Mouse (Mus musculus) heart, embryonic 10.5 days (tissue): ENCODE measurements around the gene Fa2h. TPM values are rescaled to one million over a fixed set of nuclear protein-coding genes. Genes with fewer than 3 reads are reported as not detected.

ENCODE experiments used
- DNase-seq: peaks from one replicate; pipeline ENCODE4 v3.0.0-alpha.2; 2017; ENCODE audit warnings: low spot score
- H3K27ac ChIP-seq: fragments of 300-500 bp; sonication (generic); 2 replicates; pipeline ENCODE4 v1.5.1; 2016; ENCODE audit warnings: mild to moderate bottlenecking
- H3K27me3 ChIP-seq: fragments of 300-500 bp; sonication (generic); 2 replicates; pipeline ENCODE4 v1.6.1; 2016; ENCODE audit warnings: mild to moderate bottlenecking; ENCODE audit not compliant: poor library complexity, insufficient read depth, severe bottlenecking
- H3K36me3 ChIP-seq: fragments of 300-500 bp; sonication (generic); 2 replicates; pipeline ENCODE4 v1.6.1; 2016; ENCODE audit warnings: mild to moderate bottlenecking, moderate library complexity
- H3K4me1 ChIP-seq: fragments of 300-500 bp; sonication (generic); 2 replicates; pipeline ENCODE4 v1.6.1; 2016; ENCODE audit warnings: mild to moderate bottlenecking
- H3K4me3 ChIP-seq: fragments of 300-500 bp; sonication (generic); 2 replicates; pipeline ENCODE4 v1.5.1; 2016; ENCODE audit warnings: mild to moderate bottlenecking, moderate library complexity
- H3K9me3 ChIP-seq: fragments of 300-500 bp; sonication (generic); 2 replicates; pipeline ENCODE4 v1.6.1; 2016; ENCODE audit warnings: mild to moderate bottlenecking, moderate library complexity
- WGBS: fragments of 180-500 bp; shearing (Covaris S2); methylation state at CpG from one replicate; pipeline ENCODE4 v1.1.7; 2016; 5-methylcytosine and 5-hydroxymethylcytosine counted together
- polyA plus RNA-seq: library from polyadenylated mRNA; unstranded; fragments of >200 nt; fragmentation: Nextera tagmentation; extraction: Ambion mirVana; gene quantifications from 2 replicates; pipeline ENCODE4 v1.2.1, GENCODE M21; 2016

Gene Fa2h
- polyA plus RNA-seq = not detected in 2 replicates

DNA sequence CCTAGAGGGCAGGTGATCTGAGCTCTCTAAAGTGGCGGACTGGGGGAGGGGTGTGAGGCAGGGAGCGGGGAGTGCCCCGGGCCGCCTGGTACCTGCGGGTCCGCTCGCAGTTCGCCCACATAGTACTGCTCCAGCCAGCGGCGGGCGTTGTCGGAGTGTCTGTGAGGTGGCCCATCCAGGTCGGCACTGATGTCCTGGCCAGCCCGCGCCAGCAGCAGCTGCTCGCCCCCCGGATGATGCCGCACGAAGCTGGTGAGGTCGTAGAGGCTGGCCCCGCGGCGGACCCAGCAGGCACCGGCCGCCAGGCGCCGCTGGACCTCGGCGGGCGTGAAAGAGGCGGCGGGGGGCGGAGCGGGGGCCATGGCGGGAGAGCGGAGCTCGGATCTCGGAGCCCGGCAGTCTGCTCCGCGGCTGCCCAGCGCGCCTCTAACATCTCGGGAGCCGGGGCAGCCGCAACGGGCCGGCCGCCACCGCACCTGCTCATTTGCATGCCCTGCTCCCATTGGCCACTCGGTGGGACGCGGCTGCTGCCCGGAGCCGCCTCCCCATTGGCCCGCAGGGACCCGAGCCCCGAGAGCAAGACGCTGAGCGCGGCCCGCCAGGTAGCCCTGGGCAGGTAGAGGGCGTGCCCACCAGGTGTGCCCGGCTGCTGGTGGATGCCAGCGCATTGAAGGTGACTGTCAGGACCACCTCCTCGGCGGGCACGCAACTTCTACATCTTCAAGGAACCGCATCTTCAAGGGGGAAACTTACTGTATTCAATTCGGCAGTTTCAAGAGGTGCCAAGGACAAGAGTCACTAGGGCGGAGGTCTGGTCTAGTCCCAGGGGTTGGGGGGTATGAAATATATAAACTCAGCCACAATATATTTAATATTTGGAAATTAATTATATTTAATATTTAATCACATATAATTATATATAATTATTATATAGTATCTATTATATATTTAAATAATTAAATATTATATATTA is at the start of gene Fa2h:
TSS of gene Fa2h (minus strand) at position 434 of the 973 bp plus-strand sequence.
- WGBS = 1% methylated on average over 55 of the region's 71 CpGs
- Histone ChIP-seq H3K36me3 (no peaks in the 10 kb centered on the region), H3K4me3 (peak within 1 kb of the TSS; percentile 64), H3K4me1 (peaks cover 12% of the 10 kb centered on the region), H3K27me3 (peaks cover 62% of the 10 kb centered on the region), H3K9me3 (no peaks in the 10 kb centered on the region), H3K27ac (peak within 1 kb of the TSS; percentile 52)
- peak; percentile 90 for DNase-seq

DNA sequence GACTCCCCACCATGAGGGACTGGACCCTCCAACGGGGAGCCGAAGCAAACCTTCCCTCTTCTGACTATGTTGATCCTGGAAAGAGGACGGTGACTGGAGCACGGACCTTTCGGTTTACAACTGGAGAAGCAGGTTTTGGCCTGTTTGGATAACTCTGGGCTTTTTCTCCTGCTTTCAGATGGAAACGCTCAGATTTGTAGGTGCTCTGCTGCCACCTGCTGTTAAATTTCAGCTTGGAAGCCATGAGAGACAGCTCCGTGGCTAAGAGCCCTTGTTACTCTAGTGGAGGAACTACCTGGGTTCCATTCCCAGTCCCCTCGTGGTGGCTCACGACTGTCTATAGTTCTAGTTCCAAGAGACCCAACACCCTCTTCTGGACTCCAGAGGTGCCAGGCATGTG is 45.6 kb upstream of the Fa2h start:
- no peak overlapping the region for H3K27ac ChIP-seq
- no peak for DNase-seq
- no peaks in the 10 kb centered on the region for H3K9me3 ChIP-seq
- 17% methylated on average over 9 of the region's 9 CpGs for WGBS
- no peaks in the 10 kb centered on the region for H3K36me3 ChIP-seq
- 0 out of 2 replicates have a peak, but pooled peaks cover 5% of the 10 kb centered on the region for H3K27me3 ChIP-seq
- no peak overlapping the region for H3K4me3 ChIP-seq
- peaks cover under 1% of the 10 kb centered on the region; the same call in 1 of the 2 replicates for H3K4me1 ChIP-seq

DNA sequence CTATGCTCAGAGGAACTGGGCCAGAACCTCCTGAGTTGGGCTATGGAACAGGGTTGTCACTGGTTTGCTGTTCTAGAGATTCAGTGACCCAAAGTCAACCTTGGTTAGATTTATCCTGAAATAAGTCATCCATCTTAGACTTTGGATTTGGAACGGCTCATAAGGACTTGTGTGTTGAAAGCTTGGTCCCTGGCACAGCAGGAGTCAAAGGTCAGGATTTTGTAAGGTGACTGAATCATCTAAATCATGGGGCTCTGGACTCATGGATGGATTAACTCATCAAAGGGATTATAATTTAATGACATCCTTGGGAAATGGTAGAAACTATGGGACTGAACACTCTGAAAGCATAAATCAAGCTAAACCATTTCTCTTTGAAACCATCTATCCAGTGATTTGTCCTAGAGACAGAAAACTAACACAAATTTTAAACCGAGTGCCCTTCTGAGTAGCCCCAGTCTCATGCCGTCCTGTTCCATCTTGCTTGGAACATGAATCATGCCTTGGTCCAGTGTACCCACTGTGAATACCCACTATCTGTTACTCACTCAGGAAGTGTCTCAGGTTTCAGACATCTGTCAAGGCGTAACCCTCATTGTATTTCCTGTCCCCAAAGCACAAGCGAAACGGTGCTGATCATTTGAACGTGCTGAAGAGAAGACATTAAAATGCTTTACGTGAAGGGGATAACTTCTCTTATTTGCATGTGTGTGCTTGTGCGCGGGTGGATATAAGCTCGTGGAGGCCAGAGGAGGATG is 41.6 kb upstream of the Fa2h start:
- WGBS = 66% methylated on average over 11 of the region's 11 CpGs
- Histone ChIP-seq H3K4me1 (no peaks in the 10 kb centered on the region), H3K27ac (no peak overlapping the region), H3K27me3 (no peaks in the 10 kb centered on the region), H3K36me3 (no peaks in the 10 kb centered on the region), H3K4me3 (no peak overlapping the region), H3K9me3 (no peaks in the 10 kb centered on the region)
- DNase-seq = no peak

DNA sequence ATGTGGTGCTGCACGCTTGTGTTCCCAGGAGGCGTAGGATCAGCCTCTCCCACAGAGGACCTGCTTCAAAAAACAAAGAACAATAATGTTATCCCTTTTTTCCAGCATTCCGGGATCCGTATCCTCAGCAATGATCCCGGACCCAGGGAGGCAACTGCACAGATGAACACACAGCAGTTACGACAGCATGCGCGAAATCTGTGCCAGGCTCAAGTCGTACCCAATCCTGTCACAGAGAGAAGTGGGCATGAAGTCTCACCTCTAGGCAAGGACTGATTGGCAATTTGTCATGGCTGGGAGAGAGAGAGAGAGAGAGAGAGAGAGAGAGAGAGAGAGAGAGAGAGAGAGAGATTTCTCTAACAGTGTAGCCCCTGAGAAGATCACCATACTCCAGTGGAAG is 31.0 kb upstream of the Fa2h start:
- Histone ChIP-seq H3K4me3 (no peak overlapping the region), H3K36me3 (no peaks in the 10 kb centered on the region), H3K4me1 (no peaks in the 10 kb centered on the region), H3K27ac (no peak overlapping the region), H3K27me3 (no peaks in the 10 kb centered on the region), H3K9me3 (no peaks in the 10 kb centered on the region)
- 93% methylated on average over 9 of the region's 9 CpGs for WGBS
- DNase-seq = no peak

DNA sequence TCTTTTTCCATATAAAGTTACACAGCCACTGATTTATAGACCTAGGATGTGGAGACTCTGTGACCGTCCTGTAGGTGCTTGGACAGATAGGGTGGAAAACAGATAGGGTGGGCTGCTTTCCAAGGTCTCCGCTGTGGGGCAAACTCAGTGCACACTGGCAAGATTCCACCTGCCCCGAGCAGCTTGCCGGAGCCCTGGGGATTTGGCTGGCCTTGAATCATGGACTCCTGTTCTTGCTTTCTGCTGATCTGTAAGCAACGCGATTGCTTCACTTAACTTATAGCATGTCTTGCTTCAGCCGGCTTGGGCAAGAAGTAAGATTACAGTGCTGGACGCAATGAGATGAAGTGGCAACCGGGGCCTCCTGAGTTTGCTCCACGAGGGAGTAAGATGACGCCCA is 30.6 kb upstream of the Fa2h start:
- Histone ChIP-seq H3K27ac (no peak overlapping the region), H3K9me3 (no peaks in the 10 kb centered on the region), H3K27me3 (no peaks in the 10 kb centered on the region), H3K4me3 (no peak overlapping the region), H3K4me1 (no peaks in the 10 kb centered on the region), H3K36me3 (no peaks in the 10 kb centered on the region)
- WGBS = 84% methylated on average over 11 of the region's 11 CpGs
- DNase-seq = no peak

DNA sequence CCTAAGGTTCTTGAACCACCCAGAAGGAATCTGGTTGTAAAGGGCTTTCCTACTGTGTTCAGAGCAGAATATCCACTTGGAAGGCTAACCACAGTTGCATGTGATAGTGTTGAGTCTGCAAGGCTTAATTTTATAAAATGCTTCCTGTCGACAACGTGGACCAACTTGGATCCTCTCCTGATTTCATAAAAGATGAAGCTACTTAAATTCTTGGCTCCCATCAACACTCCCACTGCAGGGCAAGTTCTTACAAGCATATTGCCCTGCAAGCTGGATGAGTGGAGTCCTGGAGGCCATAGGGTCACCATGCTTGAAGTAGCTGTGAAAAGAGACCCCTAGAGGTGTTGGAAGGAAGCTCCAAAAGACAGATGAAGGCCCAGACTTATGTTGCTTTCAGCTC is 29.0 kb upstream of the Fa2h start:
- DNase-seq = no peak
- WGBS = 84% methylated on average over 2 of the region's 2 CpGs
- no peaks in the 10 kb centered on the region for H3K4me1 ChIP-seq
- H3K9me3 ChIP-seq = no peaks in the 10 kb centered on the region
- no peak overlapping the region for H3K27ac ChIP-seq
- H3K27me3 ChIP-seq = no peaks in the 10 kb centered on the region
- no peaks in the 10 kb centered on the region for H3K36me3 ChIP-seq
- H3K4me3 ChIP-seq = no peak overlapping the region

DNA sequence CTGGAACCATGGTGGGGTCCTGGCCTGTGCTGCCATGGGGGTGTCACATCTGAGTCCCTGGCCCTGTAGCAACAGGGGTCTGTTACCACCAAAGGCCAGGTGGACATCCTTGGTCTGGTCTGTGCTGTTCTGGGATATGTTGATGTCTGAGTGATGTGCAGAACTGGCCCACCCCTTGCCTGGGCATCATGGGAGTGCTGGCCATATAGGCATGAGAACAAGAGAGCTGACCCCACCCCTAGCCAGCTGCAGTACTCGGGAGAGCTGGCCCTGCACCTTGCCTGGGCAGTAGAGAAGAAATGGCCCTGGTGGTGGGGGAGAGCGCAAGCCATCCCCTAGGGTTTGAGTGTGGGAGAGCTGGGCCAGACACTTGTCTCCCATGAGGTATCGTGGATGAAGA is 25.5 kb upstream of the Fa2h start:
- Histone ChIP-seq H3K4me1 (no peaks in the 10 kb centered on the region), H3K27me3 (peaks cover 2% of the 10 kb centered on the region; the same call in 1 of the 2 replicates), H3K9me3 (no peaks in the 10 kb centered on the region), H3K27ac (no peak overlapping the region), H3K36me3 (no peaks in the 10 kb centered on the region), H3K4me3 (no peak overlapping the region)
- WGBS = 78% methylated on average over 3 of the region's 3 CpGs
- DNase-seq = no peak

DNA sequence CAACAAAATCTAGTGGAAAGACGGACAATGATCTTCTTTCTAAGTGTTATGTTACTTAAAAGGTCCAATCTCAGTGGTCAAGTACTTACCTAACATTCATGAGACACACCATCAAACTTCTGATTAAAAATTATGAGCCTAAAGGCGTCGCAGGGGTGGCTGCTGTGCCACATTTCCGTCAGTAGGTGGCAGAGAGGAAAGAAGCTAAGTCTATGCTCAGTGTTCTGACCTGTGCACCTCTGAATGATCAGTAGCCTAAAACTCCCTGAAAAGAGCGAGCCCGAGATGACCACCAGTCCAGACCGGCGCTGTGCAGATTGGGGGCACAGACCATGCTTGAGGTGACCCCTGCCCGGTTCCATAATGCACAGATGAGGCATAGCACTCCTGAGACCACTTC is 25.0 kb upstream of the Fa2h start:
- no peaks in the 10 kb centered on the region for H3K36me3 ChIP-seq
- no peak for DNase-seq
- H3K4me3 ChIP-seq = no peak overlapping the region
- H3K27me3 ChIP-seq = peaks cover 5% of the 10 kb centered on the region; the same call in 1 of the 2 replicates
- H3K9me3 ChIP-seq = no peaks in the 10 kb centered on the region
- 37% methylated on average over 9 of the region's 9 CpGs for WGBS
- no peaks in the 10 kb centered on the region for H3K4me1 ChIP-seq
- no peak overlapping the region for H3K27ac ChIP-seq

DNA sequence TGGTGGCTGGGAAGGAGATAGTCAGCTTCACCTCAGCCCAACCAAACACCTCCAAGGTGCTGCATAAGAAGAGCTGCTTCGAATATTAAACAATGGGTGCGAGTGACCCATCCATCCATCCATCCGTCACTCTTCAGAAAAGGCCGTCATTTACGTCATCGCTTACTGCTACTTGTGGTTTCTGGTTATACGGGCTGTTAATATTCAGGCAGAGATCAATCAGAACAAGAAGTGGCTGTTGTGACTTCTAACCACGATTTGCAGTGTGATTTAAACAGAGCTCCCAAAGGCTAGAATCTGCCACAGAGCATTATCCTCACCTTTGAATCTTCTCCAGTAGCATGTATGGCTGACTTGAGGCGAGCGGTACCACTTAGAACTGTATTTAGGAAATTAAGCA is 23.6 kb upstream of the Fa2h start:
- no peak overlapping the region for H3K4me3 ChIP-seq
- no peaks in the 10 kb centered on the region for H3K9me3 ChIP-seq
- no peaks in the 10 kb centered on the region for H3K36me3 ChIP-seq
- peaks cover 5% of the 10 kb centered on the region; the same call in 1 of the 2 replicates for H3K27me3 ChIP-seq
- H3K27ac ChIP-seq = no peak overlapping the region
- no peaks in the 10 kb centered on the region for H3K4me1 ChIP-seq
- WGBS = 82% methylated on average over 10 of the region's 10 CpGs
- DNase-seq = no peak

DNA sequence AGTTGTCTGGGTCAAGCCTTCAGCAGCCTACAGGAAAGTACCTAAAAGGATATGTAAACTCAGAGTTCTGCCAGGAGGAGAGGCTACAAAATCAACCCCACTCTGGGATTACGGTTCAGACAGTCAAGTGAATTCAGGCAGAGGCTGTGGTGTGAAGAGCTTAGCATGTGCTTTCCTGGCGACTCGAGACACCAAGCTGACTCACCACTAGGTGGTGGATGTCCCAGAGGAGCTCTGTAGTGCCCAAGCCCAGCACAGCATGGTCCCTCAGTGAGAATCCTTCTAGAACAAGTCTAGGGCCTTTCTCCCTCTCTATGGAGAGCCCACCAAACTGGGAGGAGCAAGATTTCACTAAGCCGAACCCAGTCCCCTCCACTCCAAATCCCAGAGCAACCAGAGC is 9.8 kb upstream of the Fa2h start:
- DNase-seq = no peak
- H3K4me3 ChIP-seq = no peak overlapping the region

DNA sequence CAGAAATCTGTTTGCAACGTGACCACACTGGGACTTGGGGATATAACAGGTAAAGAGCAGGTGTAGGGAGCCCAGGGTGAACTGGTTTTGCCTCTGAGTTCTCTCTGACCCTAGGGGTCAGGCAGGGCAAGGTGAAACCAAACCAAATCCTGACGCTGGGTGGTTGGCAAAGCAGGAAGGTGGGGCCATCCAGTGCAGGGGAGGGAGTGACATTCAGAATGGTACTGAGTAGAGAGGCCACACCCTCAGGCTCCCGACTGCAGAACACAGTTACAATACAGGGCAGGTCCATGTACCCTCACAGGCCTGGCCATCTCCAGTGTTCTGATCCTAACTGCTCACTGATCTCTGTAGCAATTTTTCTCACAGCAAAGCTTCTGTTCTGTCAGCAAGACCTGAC is 2.4 kb downstream of the Fa2h start:
- 22% methylated on average over 3 of the region's 3 CpGs for WGBS
- peaks cover 12% of the 10 kb centered on the region for H3K4me1 ChIP-seq
- H3K9me3 ChIP-seq = no peaks in the 10 kb centered on the region
- H3K27me3 ChIP-seq = peaks cover 72% of the 10 kb centered on the region
- no peak overlapping the region for H3K27ac ChIP-seq
- no peaks in the 10 kb centered on the region for H3K36me3 ChIP-seq
- no peak overlapping the region for H3K4me3 ChIP-seq
- DNase-seq = no peak

More for the DNA sequence above, 9.8 kb upstream of the Fa2h start:
- Histone ChIP-seq H3K27ac (no peak overlapping the region), H3K9me3 (no peaks in the 10 kb centered on the region), H3K4me1 (no peaks in the 10 kb centered on the region), H3K27me3 (peaks cover 15% of the 10 kb centered on the region), H3K36me3 (no peaks in the 10 kb centered on the region)
- 38% methylated on average over 4 of the region's 4 CpGs for WGBS

DNA sequence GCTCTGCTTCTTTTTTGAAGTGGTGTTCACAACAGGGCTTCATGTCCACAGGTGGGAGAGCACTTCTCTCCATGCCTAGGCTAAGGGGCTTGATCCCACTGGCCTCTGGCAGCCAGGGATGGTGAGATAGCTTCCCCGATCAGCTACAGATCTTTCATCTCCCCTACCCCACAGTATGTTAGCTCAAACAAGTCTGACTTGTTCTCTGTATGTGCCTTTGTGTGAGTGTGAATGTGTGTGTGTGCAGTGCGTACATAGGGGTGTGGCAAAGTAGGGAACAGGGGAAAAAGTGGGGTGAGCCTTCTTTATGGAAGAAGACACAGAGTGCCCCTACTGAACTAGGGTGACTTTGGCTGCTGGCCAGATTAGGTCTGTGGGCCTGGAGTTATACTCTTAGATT is 2.8 kb downstream of the Fa2h start:
- H3K4me1 ChIP-seq = peaks cover 12% of the 10 kb centered on the region
- no peak overlapping the region for H3K27ac ChIP-seq
- 72% methylated on average over 2 of the region's 2 CpGs for WGBS
- no peak for DNase-seq
- no peaks in the 10 kb centered on the region for H3K36me3 ChIP-seq
- no peak overlapping the region for H3K4me3 ChIP-seq
- H3K9me3 ChIP-seq = no peaks in the 10 kb centered on the region
- H3K27me3 ChIP-seq = peaks cover 68% of the 10 kb centered on the region

DNA sequence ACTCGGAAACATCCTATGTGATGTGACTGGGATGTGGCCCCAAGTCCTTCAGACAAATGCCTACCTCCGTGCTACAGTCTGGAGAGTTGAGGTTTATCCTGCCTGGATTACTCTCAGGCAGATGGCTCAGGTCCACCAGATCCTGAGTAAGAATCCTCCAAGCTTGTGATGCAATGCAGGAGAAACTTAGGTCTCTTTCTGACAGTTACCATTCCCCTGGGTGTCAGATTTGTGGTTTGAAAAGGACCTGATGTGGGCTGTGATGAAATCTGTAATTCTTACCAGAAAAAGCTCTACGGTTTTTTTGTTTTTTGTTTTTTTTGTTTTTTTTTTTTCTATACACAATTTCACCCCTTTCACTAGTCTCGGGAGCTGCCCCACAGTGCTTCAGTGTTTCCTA is 4.0 kb downstream of the Fa2h start:
- H3K27me3 ChIP-seq = peaks cover 58% of the 10 kb centered on the region
- WGBS = 58% methylated on average over 4 of the region's 4 CpGs
- no peaks in the 10 kb centered on the region for H3K9me3 ChIP-seq
- no peak for DNase-seq
- H3K4me1 ChIP-seq = peaks cover 12% of the 10 kb centered on the region
- no peaks in the 10 kb centered on the region for H3K36me3 ChIP-seq
- no peak overlapping the region for H3K27ac ChIP-seq
- H3K4me3 ChIP-seq = no peak overlapping the region
